Mouse (Mus musculus) cerebellum, adult 11 months (tissue): ENCODE data around the gene Pqbp1.
"Not testable (repeated sequence)": the region's sequence is repeated elsewhere in the genome, so short reads cannot be mapped to it uniquely, and the experiment has no call there.

ENCODE experiments used
- DNase-seq: peaks from one replicate; pipeline ENCODE4 v3.0.0; 2022

Gene Pqbp1

DNA sequence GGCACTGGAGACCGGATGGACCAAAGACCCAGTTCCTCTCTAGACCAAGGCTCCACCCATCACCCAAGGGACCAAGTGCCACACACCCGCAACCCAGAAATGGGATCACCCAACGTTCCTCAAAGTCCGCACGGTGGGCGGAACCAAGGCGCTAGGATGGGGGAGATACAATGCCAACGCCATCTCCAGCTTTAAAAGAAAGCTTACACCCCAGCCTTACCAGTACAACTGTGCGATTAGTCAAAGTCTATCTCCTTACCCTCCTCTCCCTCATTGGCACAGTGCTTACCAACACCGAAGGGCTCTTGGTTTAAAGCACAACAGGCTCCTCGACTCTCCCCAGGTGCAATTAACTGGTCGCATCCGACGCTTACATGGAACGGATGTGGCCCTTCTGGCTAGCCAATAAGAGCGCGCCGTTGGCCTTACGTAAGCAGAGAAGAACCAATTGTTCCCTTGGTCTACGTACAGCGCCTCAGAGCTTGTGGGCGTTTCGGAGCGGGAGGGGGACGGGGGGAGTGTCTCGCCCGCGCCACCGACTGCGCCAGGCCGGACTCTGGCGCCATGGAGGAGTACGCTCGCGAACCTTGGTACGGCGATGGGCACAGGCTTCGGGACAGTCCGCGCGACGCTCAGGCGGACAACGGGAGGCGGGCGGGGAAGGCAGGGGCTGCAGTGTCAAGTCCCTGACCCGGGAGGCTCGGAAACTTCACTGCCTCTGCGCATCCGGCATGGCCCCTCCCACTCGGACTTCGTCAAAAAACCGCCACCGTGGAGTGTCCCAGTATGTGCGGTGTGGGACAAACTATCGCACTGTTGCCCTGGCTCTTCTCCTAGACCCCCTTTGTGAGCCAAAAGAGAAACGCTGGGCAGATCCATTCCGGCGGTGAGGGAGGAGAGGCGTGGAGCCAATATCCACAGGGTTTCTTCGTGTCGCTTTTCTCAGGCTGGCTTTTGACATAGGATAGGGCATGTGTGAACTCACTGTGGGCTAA is at the start of gene Pqbp1, which contains the start of gene Timm17b:
TSS of gene Pqbp1 (minus strand) at position 390 of the 995 bp plus-strand sequence.
TSS of gene Timm17b (plus strand) at position 478 of the 995 bp plus-strand sequence.
- peak; percentile 81 for DNase-seq

DNA sequence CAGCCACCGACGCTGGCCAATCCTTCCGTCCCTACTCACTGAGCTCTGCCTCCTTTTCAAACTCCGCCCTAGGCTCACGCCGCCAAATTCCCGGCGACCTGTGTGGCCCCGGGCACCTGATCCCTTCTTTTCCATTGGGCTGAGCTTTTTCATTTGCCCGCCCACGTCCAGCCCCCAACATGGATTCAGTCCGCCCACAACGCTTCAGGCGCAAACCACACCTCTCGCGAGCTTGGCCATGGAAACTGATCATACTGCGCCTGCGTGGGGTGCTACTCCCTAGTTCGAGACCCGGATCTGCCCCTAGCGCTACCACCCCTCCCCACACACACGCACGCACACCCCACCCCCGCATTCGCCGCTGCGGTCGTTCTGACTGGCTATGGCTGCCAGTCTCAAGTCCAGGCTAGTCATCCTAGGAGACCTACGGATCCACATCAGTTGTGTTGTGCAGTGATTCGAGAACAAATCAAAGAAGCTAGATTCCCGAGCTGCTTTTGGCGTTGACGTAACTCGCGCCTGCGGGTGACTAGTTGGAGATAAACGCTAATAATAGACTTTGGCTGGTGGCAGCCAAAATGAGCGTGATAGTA is 48.9 kb upstream of the Pqbp1 start:
- DNase-seq: peak; percentile 92

DNA sequence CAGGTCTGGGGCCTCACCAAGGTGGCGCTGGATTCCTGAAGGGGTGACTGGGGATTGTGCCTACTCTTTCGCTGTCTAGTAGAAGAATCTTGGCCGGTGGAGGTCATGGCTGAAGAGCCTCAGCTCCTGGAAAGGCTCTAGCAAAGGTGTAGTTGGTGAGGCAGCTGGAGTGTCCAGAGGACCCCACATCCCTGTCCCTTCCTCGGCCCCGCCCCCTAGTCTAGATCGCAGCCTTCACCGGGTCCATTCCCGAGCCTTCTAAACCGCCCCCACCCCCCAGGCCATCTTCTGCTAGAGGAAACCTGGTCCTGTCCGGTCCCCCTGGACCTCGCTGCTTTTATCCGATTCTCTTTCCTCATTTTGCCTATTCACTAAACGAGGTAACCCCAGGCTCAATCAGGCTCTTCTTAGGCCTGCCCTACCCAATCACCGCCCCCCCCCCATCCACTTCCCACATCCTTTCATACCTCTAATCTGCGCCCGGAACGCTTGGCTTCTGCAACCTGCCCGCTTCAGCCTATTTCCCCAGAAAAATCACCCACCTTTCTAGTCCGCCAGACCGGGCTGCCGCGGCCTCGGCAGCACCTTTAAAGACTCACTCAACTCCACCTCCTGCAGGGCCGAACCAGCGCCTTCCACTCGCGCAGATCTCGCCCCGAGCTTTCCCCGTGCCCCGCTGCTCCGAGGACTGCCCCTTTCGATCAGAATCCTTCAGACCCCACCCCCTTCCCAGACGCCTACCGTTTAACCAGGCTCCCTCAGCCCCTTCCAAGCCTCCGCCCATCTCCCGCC is 48.2 kb upstream of the Pqbp1 start, which contains the start of gene Hdac6:
TSS of gene Hdac6 (minus strand) at position 782 of the 792 bp plus-strand sequence.
- DNase-seq: peak; percentile 30

DNA sequence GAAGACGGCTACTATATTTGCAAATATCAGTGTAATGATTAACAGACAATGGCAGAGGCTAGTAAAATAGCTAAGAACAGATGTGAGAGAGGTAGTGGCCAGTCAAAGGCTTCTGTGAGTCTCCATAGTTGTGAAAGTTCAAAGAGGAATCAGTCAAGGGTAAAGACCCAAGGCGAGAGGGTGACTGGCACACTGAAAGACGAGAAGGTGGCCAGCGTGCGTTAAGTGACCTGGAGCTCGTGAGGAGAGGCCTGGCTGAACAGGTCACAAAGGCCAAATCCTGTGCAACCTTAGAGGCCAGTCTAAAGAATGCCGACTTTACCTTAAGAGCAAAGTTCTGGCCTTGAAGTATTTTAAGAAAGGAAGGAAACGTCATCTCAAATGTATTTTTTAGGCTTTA is 46.5 kb upstream of the Pqbp1 start:
- no peak for DNase-seq

DNA sequence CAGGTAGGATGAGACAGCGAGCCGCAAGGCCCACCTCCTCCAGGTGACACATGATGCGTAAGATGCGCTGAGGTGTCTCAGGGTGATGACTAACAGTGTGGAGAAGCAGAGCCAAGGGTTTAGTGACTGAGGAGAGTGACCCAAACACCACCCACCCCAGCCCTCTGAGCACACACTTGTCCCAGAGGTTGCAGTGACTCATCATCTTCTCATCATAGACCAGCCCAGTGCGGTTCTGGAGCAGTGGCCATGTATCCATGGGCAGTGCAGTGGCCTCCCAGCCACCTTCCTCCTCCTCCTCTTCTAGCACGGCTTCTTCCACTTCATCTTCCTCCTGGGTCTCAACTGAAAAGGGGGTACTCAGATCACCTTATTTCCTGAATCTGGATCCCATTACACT is 38.6 kb upstream of the Pqbp1 start:
- DNase-seq: no peak

- no peak for DNase-seq
Measured at GRCm38 (mm10) chrX:7936874-7937273, 37.8 kb upstream of the Pqbp1 start.

DNA sequence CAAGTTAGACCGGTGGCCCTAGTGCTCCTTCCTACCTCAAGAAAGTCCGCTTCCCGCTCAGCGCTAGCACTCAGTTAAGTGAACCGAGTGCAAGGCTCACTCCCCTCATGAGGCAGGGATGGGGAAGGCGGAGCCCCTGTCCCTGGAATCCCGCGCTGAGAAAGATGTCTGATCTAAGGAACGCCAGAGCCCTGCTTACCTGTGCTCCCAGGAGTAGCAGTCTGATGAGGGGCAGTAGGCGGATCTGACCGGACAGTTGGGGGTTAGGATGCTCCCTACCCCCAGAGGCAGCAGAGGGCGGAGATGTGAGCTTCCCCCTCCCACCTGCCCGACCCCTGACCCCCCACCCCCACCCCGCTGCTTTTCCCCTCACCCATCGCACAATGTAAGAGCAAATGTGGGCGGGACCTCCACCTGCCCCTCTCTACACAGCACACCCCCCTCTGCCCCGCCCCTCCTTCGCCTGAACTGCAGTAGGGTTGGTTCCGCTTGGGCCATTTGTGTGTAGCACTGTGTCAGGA is 29.3 kb upstream of the Pqbp1 start, which contains the start of gene Eras:
TSS of gene Eras (minus strand) at position 338 of the 521 bp plus-strand sequence.
- no peak for DNase-seq

GRCm38 (mm10) chrX:7927116-7927515 is 28.0 kb upstream of the Pqbp1 start:
- no peak for DNase-seq

DNA sequence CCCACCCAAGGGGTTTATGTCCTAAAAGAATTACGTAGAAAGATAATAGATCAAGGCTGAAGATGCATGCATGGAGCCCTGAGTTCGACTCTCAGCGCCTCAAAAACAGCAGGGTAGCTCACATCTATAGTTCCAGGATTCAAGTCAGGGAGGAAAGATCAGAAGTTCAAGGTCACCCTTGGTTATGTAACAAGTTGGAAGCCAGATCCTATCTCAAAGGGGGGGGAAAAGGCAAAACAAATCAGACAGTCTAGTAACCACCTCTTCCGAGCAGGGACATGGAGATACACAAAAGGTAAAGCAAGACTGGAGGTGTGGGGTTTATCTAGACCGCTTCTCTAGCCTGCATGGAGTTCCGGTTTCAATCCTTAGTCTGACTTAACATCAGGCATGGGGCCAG is 27.2 kb upstream of the Pqbp1 start:
- DNase-seq: no peak

- DNase-seq: no peak
Measured at GRCm38 (mm10) chrX:7922032-7922431, 23.0 kb upstream of the Pqbp1 start.

DNA sequence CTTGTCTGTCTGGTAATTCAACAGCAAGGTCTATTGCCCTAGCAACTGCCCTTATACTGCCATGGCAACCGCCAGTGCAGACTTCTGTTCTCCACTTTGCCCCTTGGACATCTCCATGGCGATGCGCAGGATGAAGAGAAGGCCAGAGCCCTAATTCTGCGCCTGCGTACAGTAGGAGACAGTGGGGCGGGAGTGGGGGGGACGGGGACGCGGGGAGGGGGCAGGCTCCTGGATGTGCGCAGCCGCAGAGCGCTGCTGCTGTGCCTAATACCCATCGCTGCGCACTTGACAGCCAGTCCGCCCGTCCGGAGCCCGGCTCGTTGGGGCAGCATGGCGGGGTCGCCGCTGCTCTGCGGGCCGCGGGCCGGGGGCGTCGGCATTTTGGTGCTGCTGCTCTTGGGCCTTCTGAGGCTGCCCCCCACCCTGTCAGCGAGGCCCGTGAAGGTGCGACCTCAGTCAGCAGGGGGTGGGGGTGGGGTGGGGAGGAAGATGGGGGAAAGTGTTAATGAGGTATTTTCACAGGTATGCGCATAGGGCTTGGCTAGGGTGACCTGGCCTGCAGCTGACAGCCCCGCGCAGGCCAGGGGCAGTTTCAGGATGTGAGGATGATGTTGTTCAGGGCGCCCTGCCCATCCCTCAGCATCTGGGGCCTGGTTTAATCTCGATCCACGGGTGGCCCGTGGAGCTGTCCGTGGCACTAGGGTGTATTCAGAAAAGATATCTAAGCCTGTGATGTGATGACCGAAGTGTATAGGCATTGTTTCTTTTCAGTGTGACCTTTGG is 20.7 kb upstream of the Pqbp1 start, which contains the start of gene Pcsk1n:
TSS of gene Pcsk1n (plus strand) at position 222 of the 783 bp plus-strand sequence.
- peak; percentile 53 for DNase-seq

DNA sequence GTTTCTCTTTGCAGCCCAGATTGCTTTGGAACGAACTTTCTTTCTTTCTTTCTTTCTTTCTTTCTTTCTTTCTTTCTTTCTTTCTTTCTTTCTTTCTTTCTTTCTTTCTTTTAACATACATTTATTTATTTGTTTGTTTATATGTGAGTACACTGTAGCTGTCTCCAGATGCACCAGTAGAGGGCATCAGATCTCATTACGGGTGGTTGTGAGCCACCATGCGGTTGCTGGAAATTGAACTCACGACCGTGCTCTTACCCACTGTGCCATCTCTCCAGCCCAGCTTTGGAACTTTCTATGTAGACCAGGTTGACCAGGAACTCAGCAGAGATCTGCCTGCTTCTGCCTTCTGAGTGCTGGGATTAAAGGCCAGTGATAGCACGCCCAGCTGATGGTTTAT is 18.9 kb upstream of the Pqbp1 start:
- DNase-seq: not testable (repeated sequence)

DNA sequence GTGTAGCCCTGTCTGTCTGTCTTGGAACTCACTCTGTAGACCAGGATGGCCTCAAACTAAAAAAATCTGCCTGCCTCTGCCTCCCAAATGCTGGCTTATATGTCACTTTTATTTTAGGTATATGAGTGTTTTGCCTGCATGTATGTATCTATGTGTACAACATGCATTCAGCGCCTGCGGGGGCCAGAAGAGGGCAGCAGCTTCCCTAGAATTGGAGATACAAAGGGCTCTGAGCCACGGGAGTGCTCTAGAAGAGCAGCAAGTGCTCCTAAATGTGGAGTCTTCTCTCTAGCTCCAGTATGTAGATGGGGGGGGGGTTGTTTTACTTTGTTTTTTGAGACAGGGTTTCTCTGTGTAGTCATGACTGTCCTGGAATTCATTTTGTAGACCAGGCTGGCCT is 16.6 kb upstream of the Pqbp1 start:
- DNase-seq: not testable (repeated sequence)

GRCm38 (mm10) chrX:7910473-7910872 is 11.4 kb upstream of the Pqbp1 start:
- DNase-seq: no peak

GRCm38 (mm10) chrX:7909242-7909641 is 10.2 kb upstream of the Pqbp1 start, which contains the start of gene Gm10490:
Gene Gm10490 (plus strand): TSS chrX:7909542.
- not testable (repeated sequence) for DNase-seq

- DNase-seq: no peak
Measured at GRCm38 (mm10) chrX:7907735-7908134, 8.7 kb upstream of the Pqbp1 start, which contains the start of gene Gm10491. Gene Gm10491 (minus strand): TSS chrX:7907835.

DNA sequence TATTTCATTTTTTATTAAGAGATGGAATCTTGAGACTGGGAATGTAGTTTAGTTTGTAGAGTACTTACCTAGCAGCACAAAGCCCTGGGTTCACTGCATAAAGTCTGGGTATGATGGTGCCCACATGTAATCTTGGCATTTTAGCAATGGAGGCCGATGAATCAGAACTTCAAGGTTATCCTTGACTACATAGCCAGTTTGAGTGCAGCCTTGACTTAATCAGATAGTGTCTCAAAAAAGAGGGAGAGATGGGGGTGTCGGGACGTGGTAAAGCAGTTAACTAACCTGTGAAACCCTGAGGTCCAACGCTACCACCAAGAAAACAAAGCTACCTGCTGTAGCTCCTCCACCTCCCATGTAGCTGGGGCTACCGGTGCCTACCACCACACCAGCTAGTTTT is 5.4 kb upstream of the Pqbp1 start:
- no peak for DNase-seq

GRCm38 (mm10) chrX:7898211-7898610 is 858 bp downstream of the Pqbp1 start:
- DNase-seq: no peak

DNA sequence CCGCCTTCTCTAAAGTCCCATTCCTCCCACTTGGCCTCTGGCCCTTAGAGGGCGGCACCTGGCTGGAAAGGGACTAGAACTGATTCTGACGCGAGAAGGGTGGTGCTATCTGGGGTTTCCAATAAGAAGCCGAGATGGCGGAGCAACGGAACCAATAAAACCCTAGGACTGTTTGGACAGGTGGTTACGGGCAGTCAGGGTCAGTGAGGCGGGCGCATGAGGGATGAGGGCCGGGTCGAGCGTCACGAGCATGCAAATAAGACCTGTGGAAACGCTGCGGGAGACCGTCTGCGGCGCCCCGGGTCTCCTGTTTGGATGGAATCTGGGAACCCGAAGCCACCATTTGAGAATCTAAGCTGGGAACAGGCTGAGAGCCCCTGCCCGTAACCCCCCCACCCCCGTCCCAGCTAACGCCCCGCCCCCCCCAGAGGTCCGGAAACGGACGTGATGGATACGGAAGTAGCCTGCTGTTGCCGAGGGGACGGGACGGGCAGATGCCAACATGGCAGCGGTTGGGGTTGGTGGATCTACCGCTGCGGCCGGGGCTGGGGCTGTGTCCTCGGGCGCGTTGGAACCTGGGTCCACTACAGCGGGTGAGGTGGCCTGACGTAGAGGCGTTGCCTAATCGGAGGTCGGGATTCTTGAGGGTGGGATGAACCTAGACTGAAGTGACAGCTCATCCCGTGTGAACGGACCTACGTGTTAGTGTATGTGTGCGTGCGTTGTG is 15.1 kb downstream of the Pqbp1 start, which contains the start of gene Slc35a2:
TSS of gene Slc35a2 (plus strand) at position 188 of the 727 bp plus-strand sequence.
- DNase-seq: peak; percentile 79

DNA sequence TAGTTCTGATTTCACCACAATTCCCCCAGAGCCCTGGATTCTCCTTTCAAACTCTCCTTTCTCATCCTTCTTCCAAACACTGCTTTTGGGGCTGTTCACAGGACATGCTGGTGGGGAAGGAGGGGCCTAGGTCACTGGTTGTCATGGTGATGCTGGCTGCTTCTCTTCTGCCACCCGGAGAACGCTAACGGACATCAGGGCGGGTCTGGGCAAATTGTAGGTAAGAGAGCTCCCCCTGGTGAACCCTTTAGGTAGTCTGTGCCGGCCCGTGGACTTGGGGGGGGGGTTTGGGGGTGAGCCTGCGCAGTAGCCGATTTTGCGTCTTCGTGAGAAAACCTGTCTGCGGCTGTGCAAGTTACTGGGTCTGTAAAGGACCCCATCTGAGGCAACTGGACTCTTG is 19.2 kb downstream of the Pqbp1 start:
- DNase-seq: peak; percentile 67

DNA sequence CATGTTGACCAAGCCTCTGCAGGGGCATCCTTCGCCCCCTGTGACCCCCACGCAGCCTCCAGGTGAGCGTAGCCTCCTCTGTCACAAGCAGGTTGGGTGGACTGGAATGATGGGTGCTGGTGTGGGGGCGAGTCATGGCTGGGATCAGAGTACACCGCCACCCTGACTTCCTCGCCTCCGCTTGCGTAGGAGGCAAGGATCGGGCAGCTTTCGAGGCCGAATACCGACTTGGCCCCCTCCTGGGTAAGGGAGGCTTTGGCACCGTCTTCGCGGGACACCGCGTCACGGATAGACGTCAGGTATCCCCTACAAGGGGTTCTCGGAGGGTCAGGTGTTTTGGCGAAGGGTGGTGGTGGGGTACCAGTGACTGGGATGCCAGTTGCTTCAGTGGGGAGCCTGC is 20.6 kb downstream of the Pqbp1 start:
- DNase-seq: peak; percentile 48
